Mouse (Mus musculus) ES-E14 (cell line): Measurements from ENCODE around the gene Tmcc1. TPM values are rescaled to one million over a fixed set of nuclear protein-coding genes. Genes with fewer than 3 reads are reported as not detected.
A peak's percentile ranks its signal among the peaks of the same experiment; 100 is the strongest.
"Not testable (repeated sequence)": the region's sequence is repeated elsewhere in the genome, so short reads cannot be mapped to it uniquely, and the experiment has no call there.

ENCODE experiments used
- DNase-seq: peaks from one replicate; pipeline ENCODE4 v3.0.0-alpha.2; 2013; ENCODE audit warnings: low read depth, low spot score
- H3K27ac ChIP-seq: 2 replicates; pipeline ENCODE4 v1.5.1; 2012; ENCODE audit warnings: low read depth, mild to moderate bottlenecking, low read length, moderate library complexity, mixed read lengths; ENCODE audit not compliant: poor library complexity, insufficient read depth, severe bottlenecking
- H3K36me3 ChIP-seq: 2 replicates; pipeline ENCODE4 v1.6.1; 2012; ENCODE audit warnings: mild to moderate bottlenecking, low read length, moderate library complexity, mixed read lengths; ENCODE audit not compliant: control insufficient read depth, poor library complexity, insufficient read depth, severe bottlenecking
- H3K4me1 ChIP-seq, 2 experiments: fragments of 150-350 bp in 1 of 2; sonication (generic) in 1 of 2; 2 replicates each; pipeline ENCODE4 v1.6.1; 2012; ENCODE audit warnings: low read length in 2 of 2, mild to moderate bottlenecking in 1 of 2, mixed read lengths in 1 of 2; ENCODE audit not compliant: control insufficient read depth in 2 of 2, insufficient read depth in 2 of 2, poor library complexity in 1 of 2
- H3K4me3 ChIP-seq, 2 experiments: fragments of 150-350 bp in 1 of 2; sonication (generic) in 1 of 2; 2 replicates each; pipeline ENCODE4 v1.5.1; 2012; ENCODE audit warnings: low read length in 2 of 2, low read depth in 1 of 2, mild to moderate bottlenecking in 1 of 2, mixed read lengths in 1 of 2; ENCODE audit not compliant: insufficient read depth in 1 of 2, poor library complexity in 1 of 2, severe bottlenecking in 1 of 2
- H3K9ac ChIP-seq: 2 replicates; pipeline ENCODE4 v1.6.1; 2012; ENCODE audit warnings: low read depth, mild to moderate bottlenecking, low read length, mixed read lengths; ENCODE audit not compliant: poor library complexity, insufficient read depth, severe bottlenecking
- H3K9me3 ChIP-seq: fragments of 150-350 bp; sonication (generic); 2 replicates; pipeline ENCODE4 v1.6.1; 2012; ENCODE audit warnings: low read depth, mild to moderate bottlenecking, low read length; ENCODE audit not compliant: control insufficient read depth, insufficient read depth
- CHD2 ChIP-seq: IDR thresholded peaks from 2 replicates; pipeline ENCODE4 v1.6.1; 2014; ENCODE audit warnings: mild to moderate bottlenecking, low read depth, low read length, inconsistent platforms
- HCFC1 ChIP-seq: IDR thresholded peaks from 2 replicates; pipeline ENCODE4 v1.6.1; 2012; ENCODE audit warnings: low read length, inconsistent platforms, borderline replicate concordance; ENCODE audit not compliant: insufficient read depth
- MAFK ChIP-seq: IDR thresholded peaks from 2 replicates; pipeline ENCODE4 v1.6.1; 2014; ENCODE audit warnings: mild to moderate bottlenecking, low read depth, low read length, inconsistent platforms; ENCODE audit not compliant: insufficient read depth
- ZC3H11A ChIP-seq: IDR thresholded peaks from 2 replicates; pipeline ENCODE4 v1.6.1; 2012; ENCODE audit warnings: low read depth, mild to moderate bottlenecking, inconsistent platforms, low read length, borderline replicate concordance
- ZNF384 ChIP-seq: IDR thresholded peaks from 2 replicates; pipeline ENCODE4 v1.6.1; 2012; ENCODE audit warnings: low read depth, low read length, inconsistent platforms
- in situ Hi-C, 2 experiments: fragments of 600-800 bp; cut with MboI; formaldehyde crosslinking; loops; one replicate each; pipeline ENCODE4 v1.15.1; 2025; ENCODE audit warnings: low sequenced_read_pairs in 2 of 2, inconsistent platforms in 1 of 2; ENCODE audit not compliant: unreplicated experiment in 2 of 2
- total RNA-seq: library from RNA; depleted of rRNA; stranded (reverse); fragments of 300-350 nt; gene quantifications from 2 replicates; pipeline ENCODE4 v1.2.3, GENCODE M21; 2012; rRNA removed

Tmcc1 gene
- total RNA-seq, result 29.2 and 29.3 TPM in 2 replicates

DNA sequence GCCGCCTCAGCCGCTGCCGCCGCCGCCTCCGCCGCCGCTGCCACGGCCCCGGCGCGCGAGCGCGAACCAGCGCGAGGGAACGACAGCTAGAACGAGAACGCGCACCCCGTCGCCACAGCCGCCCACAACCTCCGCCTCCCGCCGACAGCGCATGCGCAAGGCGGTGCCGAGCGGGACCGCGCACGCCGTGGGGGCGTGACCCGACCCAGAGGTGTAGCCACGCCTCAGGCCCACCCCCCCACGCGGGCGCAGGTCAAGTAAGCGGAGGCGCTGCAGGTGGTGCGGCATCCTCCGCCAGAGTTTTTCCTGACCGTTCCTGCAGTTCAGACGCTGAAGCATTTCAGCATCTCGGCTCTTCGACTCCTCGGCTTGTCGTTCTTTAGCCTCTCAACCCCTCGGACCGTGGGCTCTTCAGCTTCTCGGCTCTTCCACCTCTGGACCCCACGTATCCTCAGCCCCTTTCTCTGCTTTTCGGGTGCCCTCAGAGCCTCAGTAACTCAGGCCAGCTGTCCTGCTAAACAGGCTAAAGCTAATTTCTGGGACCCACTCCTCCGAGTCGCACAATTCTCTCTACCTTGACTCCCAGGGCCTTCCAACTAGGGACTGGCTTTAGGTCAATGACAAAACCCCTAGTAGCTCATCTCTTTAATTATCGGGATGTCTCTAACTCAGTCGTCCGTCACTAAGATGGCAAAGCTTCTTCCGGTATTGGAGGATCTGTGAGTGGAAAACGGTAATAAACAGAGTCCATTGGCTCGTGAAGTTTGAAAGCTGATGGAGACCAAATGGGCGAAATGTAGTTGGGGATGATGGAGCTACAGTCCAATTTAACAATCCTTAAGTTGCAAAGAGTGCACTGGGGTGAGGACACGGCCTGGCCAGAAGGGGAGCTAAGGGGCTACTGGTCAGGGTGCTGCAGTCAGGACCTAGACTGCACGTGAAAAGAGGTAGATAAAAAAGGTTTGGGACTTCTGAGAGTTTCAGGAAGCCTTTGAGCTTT is at the start of gene Tmcc1:
TSS of gene Tmcc1 (minus strand) at position 93 of the 1,000 bp plus-strand sequence.
- Histone ChIP-seq H3K27ac (no peak within 1 kb of the TSS), H3K36me3 (no peaks in the 10 kb centered on the region), H3K4me1 (peaks cover 0 to 2% of the 10 kb centered on the region in 2 experiments; a peak in 1 of 4 replicates), H3K4me3 (peak within 1 kb of the TSS; percentile 84 to 87), H3K9ac (peak within 1 kb of the TSS; percentile 86), H3K9me3 (no peaks in the 10 kb centered on the region)
- in situ Hi-C loops, result no loop called here
- DNase-seq, result peak; percentile 92
- no peak for TF ChIP-seq CHD2
- 0 out of 2 replicates have a peak, but pooled peaks have one; percentile 56 for TF ChIP-seq HCFC1

DNA sequence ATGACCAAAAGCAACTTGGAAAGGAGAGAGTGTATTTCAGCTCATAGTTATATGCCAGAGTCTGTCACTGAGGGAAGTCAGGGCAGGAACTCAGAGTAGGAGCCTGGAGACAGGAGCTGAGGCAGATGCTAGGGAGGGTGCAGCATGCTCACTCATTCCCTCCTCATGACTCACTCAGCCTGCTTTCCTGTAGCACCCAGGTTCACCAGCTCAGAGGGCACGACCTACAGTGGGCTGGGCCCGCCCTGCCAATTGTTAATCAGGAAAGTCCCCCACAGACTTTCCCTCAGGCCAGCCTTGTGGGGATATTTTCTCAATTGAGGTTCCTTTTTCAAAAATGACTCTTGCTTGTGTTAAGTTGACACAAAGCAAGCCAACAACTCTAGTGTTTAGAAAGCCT is 47.1 kb upstream of the Tmcc1 start:
- no peak overlapping the region for H3K9ac ChIP-seq
- no peak overlapping the region for H3K4me3 ChIP-seq
- peaks cover 51% of the 10 kb centered on the region for H3K36me3 ChIP-seq
- DNase-seq, result no peak
- in situ Hi-C loops, result no loop called here
- H3K27ac ChIP-seq, result no peak overlapping the region
- no peaks in the 10 kb centered on the region for H3K4me1 ChIP-seq
- no peak for TF ChIP-seq HCFC1
- TF ChIP-seq ZC3H11A, result no peak
- no peak for TF ChIP-seq MAFK
- peaks cover 15% of the 10 kb centered on the region for H3K9me3 ChIP-seq

DNA sequence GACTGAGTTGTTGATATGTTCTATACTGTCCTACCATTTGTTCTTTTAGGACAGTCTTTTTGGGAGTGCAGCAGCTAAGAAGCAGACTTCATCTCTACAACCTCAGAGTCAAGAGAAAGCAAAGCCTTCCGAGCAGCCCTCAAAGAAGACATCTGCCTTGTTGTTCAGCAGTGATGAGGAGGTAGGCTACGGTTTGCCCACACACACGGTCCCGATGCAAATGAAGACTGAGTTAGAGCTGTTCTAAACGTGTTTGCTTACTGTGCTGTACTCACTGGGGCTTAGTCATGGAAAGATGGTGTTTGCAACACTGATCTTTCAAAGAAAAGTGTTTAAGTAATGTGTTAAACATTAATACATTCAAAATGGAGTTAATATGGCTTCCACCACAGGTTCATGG is 44.8 kb upstream of the Tmcc1 start:
- TF ChIP-seq HCFC1 (no peak), MAFK (no peak), ZC3H11A (no peak), ZNF384 (no peak), CHD2 (no peak)
- H3K4me3 ChIP-seq, result no peak overlapping the region
- no peaks in the 10 kb centered on the region for H3K4me1 ChIP-seq
- in situ Hi-C loops, result no loop called here
- no peak overlapping the region for H3K27ac ChIP-seq
- no peak for DNase-seq
- no peak overlapping the region for H3K9ac ChIP-seq
- H3K9me3 ChIP-seq, result peaks cover 12% of the 10 kb centered on the region
- H3K36me3 ChIP-seq, result peaks cover 41% of the 10 kb centered on the region

DNA sequence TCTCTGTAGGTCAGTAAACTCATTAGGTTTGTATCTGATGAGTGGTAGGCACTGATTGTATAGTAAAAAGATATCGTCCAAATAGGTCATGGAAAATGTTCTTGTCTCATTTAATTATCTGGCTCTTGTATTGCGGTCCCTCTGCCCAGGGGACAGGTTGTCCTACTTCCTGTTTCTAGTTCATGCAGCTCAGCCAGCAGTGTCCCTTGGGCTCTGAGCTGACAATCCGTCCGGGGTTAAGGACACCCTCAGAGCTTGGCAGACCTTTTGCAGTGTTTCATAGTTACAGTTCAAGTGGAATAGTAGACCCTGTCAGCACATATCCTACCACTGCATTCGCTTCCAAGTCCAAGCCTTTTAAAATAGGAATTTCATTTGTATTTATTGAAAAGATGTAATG is 42.0 kb upstream of the Tmcc1 start:
- Histone ChIP-seq H3K9ac (no peak overlapping the region), H3K9me3 (peaks cover 6% of the 10 kb centered on the region; the same call in 1 of the 2 replicates), H3K4me1 (no peaks in the 10 kb centered on the region), H3K4me3 (no peak overlapping the region), H3K27ac (no peak overlapping the region), H3K36me3 (peaks cover 38% of the 10 kb centered on the region)
- DNase-seq, result no peak
- no peak for TF ChIP-seq ZNF384
- TF ChIP-seq HCFC1, result no peak
- no peak for TF ChIP-seq CHD2
- TF ChIP-seq MAFK, result no peak
- TF ChIP-seq ZC3H11A, result no peak
- in situ Hi-C loops, result no loop called here

DNA sequence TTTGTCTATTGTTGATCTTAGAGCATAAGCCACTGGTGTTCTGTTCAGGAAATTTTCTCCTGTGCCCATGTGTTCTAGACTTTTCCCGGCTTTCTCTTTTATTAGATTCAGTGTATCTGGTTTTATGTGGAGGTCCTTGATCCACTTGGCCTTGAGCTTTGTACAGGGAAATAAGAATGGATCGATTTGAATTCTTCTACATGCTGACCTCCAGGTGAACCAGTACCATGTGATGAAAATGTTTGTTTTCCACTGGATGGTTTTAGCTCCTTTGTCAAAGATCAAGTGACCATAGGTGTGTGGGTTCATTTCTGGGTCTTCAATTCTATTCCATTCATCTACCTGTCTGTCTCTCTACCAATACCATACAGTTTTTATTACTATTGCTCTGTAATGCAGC is 41.5 kb upstream of the Tmcc1 start:
- H3K4me3 ChIP-seq, DNase-seq, H3K4me1 ChIP-seq, H3K9ac ChIP-seq, H3K9me3 ChIP-seq, H3K27ac ChIP-seq, in situ Hi-C loops: not testable (repeated sequence)
- peaks cover 38% of the 10 kb centered on the region for H3K36me3 ChIP-seq
